Mouse (Mus musculus) kidney, postnatal 14 days (tissue): ENCODE data around the gene Nemp1.

ENCODE experiments used
- DNase-seq: peaks from one replicate; pipeline ENCODE4 v3.0.0; 2022; ENCODE audit warnings: mixed read lengths

Gene Nemp1

GRCm38 (mm10) chr10:127675859-127676398, 9.2 kb downstream of the Nemp1 start:
- no peak for DNase-seq

GRCm38 (mm10) chr10:127676691-127677548, 10.2 kb downstream of the Nemp1 start:
- DNase-seq, result peak; percentile 96

- DNase-seq, result peak; percentile 82
These were observed 11.1 kb downstream of the Nemp1 start for GRCm38 (mm10) chr10:127677591-127678336.

GRCm38 (mm10) chr10:127679208-127679607, 12.5 kb downstream of the Nemp1 start:
- DNase-seq, result no peak

GRCm38 (mm10) chr10:127679881-127680280, 13.2 kb downstream of the Nemp1 start:
- no peak for DNase-seq

- no peak for DNase-seq
These were observed 16.2 kb downstream of the Nemp1 start for GRCm38 (mm10) chr10:127682886-127683285.

GRCm38 (mm10) chr10:127691053-127691452, 24.4 kb downstream of the Nemp1 start:
- DNase-seq, result no peak

GRCm38 (mm10) chr10:127694636-127695035, 27.9 kb downstream of the Nemp1 start:
- DNase-seq, result peak; percentile 22

- DNase-seq, result no peak
These were observed 29.1 kb downstream of the Nemp1 start for GRCm38 (mm10) chr10:127695775-127696174.

- no peak for DNase-seq
These were observed 32.3 kb downstream of the Nemp1 start for GRCm38 (mm10) chr10:127698966-127699365.

- peak; percentile 8 for DNase-seq
These were observed 36.6 kb downstream of the Nemp1 start for GRCm38 (mm10) chr10:127703299-127703698.

- no peak for DNase-seq
These were observed 37.6 kb downstream of the Nemp1 start for GRCm38 (mm10) chr10:127704293-127704692.

- no peak for DNase-seq
These were observed 38.1 kb downstream of the Nemp1 start, which contains the start of gene Myo1a for GRCm38 (mm10) chr10:127704766-127705220. Myo1a (plus strand) TSS chr10:127705170.

- no peak for DNase-seq
These were observed 39.1 kb downstream of the Nemp1 start for GRCm38 (mm10) chr10:127705783-127706182.

GRCm38 (mm10) chr10:127707721-127708120, 41.0 kb downstream of the Nemp1 start:
- DNase-seq, result peak; percentile 68

- DNase-seq, result no peak
These were observed 42.2 kb downstream of the Nemp1 start for GRCm38 (mm10) chr10:127708850-127709370.

GRCm38 (mm10) chr10:127710331-127710730, 43.6 kb downstream of the Nemp1 start:
- DNase-seq, result no peak

- DNase-seq, result no peak
These were observed 46.0 kb downstream of the Nemp1 start for GRCm38 (mm10) chr10:127712736-127713135.

GRCm38 (mm10) chr10:127721671-127722418, 55.1 kb downstream of the Nemp1 start:
- no peak for DNase-seq

- DNase-seq, result no peak
These were observed 57.5 kb downstream of the Nemp1 start, which contains the start of gene Tac2 for GRCm38 (mm10) chr10:127724178-127724577. Tac2 (plus strand) TSS chr10:127724478.

GRCm38 (mm10) chr10:127725136-127725535, 58.4 kb downstream of the Nemp1 start:
- DNase-seq, result no peak

GRCm38 (mm10) chr10:127728437-127728836, 61.7 kb downstream of the Nemp1 start:
- DNase-seq, result no peak
